Mouse (Mus musculus): ENCODE measurements at regions not wholly inside any gene's neighbourhood (a gene's known extent, or its start where the extent isn't known, plus 50 kb on each side); places are given as distances from the start of the nearest gene placed in this dataset.
"Not testable (repeated sequence)": the region's sequence is repeated elsewhere in the genome, so short reads cannot be mapped to it uniquely, and the experiment has no call there.

DNA sequence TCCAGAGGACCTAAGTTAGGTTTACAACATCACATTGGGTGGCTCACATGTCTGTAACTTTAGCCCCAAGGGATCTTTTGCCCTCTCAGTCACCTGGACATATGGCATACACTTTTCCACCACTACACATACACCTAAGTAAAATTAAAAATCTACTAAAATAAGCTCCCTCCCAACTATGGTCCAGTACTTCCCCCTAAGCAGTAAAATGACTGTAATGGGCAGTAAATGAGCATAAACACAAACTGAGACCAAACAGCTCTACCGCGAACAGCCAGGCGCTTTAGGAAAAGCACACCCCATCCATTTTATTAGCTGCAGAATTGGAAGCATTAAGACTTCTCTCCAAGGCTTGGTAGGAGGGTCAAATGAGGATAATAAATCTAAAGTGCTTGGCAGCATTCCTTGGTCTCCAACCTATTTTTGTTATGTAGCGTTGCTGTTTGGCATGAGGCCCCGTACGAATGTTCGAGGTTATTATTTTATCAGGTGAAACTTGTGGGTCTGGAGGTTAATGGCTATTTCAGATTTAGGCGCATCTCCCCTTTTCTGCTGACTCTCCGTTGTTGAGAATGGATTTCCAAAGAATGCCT is 157.5 kb upstream of the Eif4g2 start:
- DNase-seq: peak; percentile 13

DNA sequence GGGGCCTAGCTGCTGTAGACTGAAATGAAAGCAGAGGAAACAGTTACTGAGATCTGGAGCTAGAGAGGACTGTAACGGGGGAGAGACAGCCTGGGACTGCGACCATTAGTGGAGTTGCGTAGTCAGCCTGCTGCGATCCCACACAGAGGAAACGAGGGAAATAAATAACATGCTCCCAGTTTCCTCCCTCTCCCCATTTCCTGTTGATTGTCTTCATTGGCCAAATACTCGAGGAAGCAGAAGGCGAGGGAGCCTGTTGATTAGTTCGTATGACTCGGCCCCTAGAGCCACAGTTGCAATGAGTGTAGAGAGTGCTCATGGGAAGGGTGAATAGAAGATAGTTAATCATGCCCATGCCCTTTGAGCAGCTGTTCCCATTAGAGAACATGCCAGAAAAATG is 155.0 kb upstream of the Eif4g2 start:
- DNase-seq: peak; percentile 10

DNA sequence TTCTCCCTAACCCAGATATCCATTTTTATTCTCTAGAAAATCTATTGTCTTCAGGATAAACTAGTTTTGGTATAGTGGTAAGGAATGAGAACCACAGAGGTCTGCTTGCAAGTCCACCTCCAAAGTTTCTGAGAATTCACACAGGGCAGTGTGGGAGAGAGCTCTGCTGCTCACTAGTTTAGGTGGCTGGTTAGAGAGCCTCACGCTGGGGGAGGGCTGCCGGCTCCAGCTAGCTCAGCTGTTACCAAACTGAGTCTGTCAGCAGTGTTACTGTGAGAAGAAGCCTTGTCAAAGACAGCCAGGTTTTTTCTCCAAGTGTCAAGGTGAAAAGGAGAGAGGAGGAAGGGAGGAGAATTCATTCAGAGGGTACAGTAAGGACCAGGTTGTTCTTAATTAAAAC is 147.8 kb upstream of the Eif4g2 start:
- DNase-seq: no peak

DNA sequence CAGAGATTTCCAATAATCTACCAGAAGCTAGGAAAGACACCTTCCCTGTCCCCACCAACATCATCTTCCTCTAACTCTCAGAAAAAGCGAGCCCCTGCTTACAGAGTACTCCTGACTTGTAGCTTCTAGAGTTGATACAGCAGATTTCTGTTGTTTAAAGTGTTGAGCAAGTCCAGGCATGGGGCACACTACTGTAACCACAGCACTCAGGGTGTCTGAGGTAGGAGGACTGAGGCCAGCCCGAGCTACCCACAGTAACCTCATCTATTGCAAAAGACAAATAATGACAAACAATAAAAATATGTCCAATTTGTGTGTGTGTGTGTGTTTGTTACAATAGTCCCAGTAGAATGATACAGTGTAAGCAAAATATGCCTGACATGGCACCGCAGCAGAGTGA is 144.3 kb upstream of the Eif4g2 start:
- no peak for DNase-seq

DNA sequence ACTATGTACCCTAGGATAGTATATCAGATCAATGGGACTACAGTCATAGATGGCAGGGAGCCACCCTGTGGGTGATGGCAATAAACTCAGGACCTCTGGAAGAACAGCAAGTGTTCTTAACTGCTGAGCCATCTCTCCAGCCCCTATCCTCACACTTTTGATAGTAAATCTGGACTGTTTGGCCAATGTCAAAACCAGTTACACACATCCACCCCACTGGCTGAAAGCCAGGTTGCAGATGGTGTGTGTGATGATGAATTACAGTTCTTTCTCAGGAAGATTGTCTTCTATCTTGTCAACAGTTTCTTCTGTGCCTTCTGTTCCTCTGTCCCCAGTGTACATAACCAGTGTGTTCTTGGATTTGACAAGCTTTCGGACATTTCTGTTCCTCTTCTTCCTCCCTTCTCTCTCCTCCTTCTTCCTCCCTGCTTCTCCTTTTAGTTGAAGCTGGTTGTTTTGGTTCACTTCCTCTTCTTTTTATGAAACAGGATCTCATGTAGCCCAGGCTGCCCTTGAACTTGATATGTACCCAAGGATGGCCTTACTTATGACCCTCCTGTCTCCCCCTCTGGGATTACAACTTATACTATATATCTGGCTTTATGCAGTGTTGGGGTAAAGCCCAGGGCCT is 143.3 kb upstream of the Eif4g2 start:
- DNase-seq: no peak

DNA sequence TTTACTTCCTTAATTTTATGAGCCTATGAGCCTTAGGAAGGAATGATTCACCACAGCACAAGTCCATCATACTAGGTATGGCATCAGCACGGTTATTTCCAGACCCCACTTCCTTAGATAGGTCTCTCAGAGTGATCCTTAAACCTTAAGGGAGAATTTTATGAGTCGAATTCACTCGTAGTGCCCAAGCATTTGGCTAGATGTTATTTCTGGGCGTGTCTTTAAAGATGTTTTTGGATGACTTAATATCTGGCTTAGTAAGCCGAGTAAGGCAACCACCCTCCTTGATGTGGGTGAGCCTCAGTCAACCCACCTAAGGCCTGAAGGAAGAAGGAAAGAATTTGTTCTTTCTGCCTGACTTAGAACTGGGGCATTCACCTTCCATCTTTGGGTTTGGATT is 132.8 kb upstream of the Eif4g2 start:
- no peak for DNase-seq

DNA sequence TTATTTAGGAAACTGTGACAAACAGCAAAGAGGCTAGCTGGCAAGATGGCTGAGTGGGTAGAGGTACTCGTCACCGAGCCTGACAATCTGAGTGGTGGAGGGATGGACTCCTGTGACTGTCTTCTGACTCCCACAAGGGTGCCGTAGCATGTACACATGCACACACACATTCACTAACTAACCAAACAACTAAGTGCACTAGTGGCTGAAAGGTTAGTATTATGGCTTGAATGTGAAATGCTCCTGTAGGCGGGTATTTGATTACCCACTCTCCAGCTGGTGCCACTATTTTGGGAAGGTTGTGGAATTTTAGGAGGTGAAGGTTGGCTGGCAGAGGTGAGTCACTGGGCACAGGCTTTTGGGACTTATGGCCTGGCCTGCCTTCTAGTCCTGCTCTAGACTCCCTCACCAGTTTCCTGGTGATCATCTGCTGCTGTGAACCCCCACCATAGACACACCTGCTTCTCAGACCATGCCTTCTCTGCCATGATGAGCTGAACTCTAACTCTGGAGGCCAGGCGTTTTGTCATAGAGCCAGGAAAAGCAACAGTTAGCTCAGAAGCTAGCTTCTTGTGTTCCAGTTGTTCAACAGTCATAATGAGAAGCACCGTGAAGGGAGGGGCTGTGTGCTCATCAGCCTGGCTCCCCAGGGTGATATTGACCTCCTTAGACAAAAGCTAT is 131.5 kb upstream of the Eif4g2 start:
- DNase-seq: no peak

DNA sequence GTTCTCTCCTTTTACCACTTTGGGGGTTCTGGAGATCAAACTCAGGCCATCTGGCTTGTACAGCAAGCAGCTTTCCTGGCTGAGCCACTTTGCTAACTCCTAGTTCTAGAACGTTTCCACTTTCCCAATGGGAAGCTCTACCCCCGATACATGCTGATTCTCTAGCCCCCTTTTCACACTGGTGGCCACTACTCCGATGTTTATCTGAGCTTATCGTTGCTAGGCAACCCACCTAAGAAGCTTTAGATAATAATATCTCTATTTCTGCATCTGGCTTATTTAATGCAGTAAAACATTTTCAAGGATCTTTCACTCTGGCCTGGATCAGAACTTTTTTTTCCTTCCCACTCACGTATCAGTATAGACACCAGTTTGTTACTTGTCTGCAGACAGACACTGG is 129.4 kb upstream of the Eif4g2 start:
- no peak for DNase-seq

DNA sequence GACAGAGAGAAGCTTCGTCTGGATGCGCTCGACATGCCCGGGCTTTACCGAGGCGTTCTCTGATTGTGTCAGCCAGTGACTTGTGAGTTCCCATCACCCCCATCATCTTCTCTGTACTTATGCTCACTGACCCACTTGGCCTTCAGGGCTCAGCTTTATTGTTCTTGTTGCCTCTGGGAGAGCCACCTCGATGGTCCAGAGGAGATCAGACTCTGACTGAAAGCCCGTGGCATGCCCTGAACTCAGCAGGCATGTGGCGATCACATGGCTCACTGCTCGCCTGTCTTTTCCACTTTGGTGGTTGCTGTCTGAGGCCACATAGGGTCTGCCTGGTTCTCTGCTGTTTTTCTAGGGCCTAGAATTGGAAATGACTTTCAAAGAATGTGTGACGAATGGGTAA is 128.8 kb upstream of the Eif4g2 start:
- DNase-seq: no peak

DNA sequence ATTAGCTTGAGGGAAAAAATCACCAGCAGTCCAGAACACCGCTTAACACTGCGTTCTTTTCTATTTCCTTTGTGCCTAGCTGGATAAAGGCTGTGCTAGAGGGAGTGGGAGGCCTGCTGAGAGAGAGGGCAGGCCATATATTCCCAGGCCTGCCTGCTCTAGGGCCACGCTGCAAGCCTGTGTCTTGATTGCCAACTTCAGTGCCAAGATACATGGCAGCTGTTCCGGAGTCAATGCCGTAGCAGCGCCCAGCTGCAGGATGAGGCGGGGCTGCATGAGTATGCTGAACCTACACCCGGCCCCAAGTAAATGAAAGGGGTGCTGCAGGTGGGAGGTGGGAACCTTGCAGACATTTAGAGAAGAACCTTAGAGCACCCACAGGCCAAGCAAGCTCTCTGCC is 127.5 kb upstream of the Eif4g2 start:
- DNase-seq: no peak

DNA sequence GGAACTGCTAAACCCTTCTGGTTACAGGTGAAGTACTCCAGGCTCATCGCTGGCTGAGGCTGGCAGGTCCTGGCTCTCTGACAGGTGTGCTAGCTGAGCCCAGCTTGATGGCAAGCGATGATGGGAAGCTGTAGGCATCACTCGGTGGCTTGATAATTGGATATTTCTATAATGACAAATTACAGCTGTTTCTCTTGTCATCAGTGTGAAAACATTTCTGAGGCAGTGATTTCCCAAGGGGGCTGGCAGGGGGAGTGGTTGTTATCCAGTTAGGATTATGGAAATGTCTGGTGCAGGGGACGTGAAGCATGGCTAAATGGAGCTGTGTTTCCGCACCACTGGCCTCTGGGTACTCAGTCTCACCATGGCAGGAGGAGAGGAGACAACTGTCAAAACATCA is 123.0 kb upstream of the Eif4g2 start:
- no peak for DNase-seq

DNA sequence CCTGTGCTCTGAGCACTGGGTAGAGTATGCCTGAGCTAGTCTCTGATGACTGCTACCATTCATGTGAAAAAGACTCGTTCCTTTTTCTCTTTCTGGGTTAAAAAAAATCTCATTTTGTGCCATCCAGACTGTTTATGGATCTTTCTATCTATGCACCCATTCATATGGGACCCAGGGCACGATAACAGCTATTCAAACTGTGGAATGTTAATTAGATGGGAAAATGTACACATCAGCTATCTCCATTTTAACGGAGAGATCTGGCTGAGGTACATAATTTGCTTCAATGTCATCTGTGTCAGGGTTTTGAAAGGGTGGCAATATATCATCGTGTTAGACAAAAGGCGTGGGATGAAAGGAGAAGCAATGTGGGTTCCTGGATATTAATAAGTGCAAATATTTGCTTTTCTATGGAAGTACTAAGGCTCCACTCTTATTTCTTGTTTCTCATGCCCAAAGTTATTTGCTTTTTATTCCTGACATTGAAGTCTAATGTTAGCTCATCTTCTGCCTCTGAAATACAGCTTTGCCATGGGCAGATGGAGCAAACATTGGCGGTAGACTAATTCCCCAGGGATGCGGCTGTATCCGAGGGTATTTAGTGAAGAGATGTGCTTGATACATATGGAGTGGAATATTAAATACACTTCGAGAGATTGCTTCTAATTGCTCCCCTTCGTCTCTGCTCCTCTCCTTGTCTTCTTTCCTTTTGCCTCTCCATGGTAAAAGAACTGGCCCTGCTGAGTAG is 116.0 kb upstream of the Eif4g2 start:
- no peak for DNase-seq

DNA sequence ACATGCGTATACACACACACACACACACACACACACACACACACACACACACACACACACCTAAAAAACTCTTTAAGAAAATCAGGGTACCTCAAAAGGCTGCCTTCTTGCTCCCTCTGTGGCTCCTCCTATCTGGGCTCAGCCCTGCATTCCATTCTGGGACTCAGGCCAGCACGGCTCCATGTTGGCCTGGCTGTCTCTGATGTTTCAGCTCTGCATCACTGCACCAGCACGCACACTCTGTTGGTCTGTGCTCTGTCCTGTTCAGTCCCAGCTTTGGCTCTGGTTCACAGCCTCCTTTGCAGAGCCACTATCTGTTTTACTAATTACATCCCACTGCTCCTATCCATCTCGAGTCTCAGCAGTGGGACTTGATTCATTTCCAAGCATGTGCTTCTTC is 108.8 kb upstream of the Eif4g2 start:
- DNase-seq: peak; percentile 45

DNA sequence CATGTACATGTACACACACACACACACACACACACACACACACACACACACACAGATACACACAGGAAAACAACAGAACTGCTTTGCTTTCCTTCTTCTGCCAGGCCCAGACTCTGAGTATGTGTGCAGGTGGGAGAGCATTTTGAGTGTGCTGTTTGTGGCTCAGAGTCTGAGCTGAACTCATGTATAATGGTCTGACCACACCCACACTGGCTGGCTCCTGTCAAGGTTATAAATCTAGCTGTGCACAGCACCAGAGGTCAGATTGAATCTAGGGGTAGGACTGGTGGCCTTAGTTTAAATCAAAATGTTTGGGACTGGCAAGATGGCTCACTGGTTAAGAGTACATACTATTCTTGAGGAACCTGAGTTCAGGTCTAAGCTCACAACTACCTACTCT is 108.4 kb upstream of the Eif4g2 start:
- no peak for DNase-seq

DNA sequence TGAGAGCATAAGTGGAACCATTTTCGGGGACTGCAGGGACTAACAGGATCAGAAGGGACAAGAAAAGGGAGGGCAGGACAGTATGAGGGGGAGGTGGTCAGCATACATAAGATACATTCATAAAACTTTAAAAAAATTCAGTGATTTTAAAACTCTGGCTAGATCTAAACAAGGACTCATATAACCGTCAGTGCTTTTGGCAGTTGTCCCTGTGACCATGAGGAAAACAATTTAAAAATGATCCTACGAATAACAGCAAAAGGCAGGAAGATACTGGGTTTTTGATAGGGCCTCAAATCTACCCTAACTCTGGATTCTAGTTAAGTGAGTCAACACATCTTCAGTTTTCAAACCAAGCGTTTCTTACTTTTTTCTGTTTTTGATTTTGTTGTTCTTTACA is 106.9 kb upstream of the Eif4g2 start:
- no peak for DNase-seq

DNA sequence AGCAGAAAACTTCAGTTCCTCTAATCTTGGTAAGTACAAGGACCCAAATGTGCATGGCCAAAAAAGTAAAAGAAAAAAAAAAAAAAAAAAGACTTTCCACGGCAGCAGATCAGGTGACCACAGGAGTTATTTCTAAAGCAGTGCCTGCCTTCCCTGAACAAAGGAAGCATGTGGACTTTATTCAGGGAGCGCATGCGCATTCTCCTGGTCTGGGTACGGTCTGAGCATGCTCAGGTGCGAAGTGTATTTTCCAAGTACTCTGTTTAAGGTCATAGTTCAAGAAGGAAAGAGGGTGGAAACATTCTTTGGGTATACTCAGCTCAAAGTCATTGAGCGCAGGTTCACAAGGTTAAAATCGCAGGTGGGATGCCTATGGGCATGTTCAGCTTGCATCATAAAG is 103.1 kb upstream of the Eif4g2 start:
- no peak for DNase-seq

DNA sequence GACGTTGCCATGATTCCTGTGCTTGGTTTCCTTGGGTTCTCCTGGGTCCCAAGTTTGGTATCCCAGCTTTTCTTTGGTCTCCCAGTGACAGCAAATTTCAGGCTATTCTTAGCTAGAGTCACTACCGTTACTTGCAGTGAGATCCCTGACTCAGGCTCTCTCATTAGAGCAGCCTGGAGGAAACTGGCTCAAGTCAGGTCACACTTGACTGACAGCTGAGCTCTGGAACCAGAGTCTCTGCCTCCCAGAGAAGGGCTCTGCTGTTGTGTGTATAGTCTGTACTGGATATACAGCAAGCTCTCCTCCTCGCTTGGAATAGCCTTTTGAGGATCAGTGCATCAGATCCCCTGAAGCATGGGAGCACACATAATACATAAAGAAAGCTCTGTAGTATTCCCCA is 100.7 kb upstream of the Eif4g2 start:
- no peak for DNase-seq

DNA sequence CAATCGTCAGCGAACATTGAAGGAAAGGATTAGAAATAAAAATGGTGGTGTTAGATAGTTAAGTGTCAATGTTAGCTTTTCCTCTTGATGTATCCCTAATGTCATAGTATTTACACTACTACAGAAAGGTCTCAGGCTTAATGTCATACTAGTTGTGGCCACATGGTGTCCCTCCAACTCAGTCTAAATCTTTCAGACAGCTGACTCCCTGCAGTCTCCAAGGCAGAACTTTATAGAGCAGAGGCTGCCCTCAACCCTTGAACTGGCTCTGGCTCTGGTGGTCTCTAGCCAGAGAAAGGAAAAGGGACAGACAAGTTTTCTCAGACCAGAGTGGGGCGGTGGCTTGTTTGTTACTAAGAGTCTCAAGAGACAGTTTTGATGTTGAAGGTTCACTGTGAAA is 99.5 kb upstream of the Eif4g2 start:
- DNase-seq: peak; percentile 67

DNA sequence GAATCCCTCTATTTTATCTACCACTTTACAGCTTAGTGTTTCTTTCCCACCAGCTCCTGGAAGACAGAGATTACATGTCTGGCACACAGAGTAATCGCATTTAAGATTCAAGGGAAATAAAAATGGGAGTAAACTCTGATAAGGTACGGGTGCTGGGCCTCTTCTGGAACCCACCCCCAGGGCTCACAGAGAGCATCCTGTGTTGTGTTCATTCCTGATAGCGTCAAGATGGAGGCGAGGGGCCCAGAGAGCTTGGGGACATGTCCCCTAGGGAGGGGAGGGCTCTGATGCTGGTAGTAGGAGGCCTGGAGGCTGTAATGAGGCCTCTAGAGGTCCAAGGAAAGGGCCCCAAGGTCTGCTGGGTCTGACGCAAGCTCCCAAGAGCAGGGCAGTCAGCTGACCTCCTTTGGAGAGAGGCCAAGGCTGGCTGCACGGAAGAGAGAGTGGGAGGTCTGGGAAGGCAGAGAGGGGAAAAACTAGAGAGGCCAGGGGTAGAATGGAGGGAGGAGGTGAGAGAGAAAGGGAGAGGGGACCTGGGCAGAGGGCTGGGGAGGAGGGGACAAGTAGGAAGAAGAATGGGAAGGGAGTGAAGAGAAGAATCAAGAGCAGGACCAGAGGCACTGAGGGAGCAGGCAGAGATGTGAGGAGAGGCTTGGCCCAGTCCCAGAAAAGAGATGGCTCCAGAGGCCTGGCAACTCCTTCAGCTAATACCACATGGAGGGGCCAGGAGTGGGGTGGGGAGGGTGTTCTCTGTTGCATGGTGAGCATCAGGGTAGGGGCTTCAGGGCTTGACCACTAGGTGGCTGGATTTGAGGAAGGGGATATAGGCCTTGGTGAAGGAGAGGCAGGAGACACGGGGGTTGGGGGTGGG is 96.8 kb upstream of the Eif4g2 start:
- DNase-seq: peak; percentile 66

DNA sequence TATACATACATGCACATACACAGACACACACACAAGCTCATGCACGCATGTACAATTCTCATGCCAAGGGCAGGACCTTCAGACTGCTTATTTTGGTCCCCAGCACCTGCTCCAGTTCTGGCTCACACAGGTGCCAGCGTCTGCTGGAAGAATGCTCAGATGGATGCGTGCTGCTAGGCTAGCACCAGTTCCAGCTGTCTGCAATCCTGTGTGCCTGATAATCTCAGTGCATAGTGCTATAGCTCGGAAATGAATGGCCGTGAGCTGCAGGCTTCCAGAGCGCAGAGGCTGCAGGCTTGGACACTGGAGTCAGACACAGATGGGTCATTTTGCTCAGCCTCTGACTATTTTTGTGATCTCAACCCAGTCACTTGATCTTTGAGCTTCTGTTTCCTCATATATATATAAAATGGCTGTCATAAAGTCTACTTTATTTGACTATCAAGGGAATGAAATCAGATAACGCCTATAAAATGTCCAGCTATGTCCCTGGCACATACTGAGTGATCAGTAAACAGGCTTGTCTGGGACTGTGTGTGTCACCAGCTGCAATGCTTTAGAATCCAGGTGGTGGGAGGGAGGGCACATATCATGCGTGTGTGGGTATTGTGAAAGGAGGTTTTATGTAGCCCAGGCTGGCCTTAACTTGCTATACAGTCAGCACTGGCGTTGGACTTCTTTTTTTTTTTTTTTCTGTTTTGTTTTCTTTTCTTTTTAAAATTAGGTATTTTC is 91.7 kb upstream of the Eif4g2 start:
- no peak for DNase-seq

DNA sequence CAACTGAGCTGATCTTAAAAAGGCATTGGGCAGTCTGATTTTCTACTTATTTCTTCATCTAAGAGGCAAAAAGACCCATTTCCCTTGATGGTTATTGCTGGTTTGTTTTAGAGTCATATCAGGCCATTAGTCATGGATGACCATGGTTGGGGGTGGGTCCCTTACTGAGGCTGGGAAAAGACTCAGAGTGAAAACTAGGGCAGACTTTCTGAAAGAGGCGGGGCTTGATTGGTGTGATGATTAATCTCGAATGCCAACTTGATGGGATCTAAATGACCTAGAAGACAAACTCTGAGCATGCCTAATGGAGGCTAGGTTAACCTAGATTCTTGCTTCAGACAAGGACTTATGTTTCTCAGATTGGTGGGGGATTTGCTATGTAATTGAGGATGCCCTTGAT is 89.2 kb upstream of the Eif4g2 start:
- DNase-seq: no peak

DNA sequence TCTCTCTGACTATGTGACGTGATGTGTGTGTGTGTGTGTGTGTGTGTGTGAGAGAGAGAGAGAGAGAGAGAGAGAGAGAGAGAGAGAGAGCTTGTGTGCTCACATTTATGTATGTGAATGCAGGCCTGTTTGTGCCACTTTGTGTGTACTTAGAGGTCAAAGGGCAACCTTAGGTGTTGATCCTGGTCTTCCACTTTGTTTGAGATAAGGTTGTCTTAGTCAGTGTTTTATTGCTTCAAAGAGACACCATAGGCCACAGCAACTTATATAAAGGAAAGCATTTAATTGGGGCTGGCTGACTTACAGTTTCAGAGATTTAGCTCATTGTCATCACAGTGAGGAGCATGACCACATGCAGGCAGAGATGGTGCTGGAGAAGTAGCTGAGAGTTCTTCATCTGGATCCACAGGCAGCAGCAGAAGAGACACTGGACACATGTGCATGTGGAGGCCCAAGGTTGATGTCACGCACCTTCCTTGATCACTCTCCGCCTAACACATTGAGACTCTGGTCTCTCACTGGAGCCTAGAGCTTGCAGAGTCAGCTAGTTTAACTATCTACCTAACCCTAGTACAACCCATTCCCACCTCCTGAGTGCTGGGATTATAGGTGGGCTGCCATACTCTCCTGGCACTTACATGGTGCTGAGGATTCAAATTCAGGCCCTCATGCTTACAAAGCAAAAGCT is 85.9 kb upstream of the Eif4g2 start:
- DNase-seq: not testable (repeated sequence)
